Mouse (Mus musculus): Measurements from ENCODE around the gene Med22. TPM values are rescaled to one million over a fixed set of nuclear protein-coding genes. Genes with fewer than 3 reads are reported as not detected.

Med22 gene
- 28.6 and 44.3 TPM in 2 replicates for total RNA-seq (2023)

DNA sequence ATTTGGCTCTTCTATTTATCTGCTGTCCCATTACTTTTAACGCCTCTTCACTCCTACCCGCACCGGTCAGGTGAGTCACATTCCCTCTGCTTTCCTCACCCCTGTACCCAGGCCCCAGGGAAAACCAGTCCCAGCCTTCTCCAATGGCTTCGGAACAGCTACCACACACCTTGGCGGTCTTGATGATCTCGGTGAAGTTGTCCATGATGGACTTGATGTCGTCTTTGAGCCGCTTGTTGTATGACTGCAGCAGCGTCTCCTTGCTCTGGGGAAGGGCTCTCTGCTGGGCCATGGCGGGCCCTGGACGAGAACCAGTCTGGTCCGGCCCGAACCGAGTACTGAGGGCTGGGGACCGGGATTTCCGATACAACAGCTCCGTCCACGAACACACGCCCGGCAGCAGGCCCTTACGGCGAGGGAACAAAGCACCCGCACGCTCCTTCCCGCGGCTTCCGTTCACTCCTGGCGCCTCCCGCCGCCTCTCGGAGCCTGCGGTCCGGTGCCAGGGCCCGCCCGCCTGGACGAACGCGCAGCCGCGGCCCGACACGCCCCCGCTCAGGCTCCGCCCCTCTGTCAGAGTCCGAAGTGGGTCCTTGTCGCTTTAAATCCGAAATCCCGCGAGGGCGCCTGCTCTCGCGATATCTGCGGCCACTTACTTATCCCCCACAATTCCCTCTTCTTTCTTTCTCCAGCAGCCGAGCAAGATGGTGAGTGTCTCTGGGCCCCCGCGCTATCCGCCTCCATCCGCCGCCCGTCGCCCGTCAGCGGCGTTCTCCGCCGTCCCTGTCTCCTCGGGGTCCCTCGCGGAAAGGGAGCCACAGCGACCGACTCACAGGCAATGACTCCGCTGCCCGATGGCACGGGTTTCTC lies at the start of gene Med22, which contains the start of gene Rpl7a:
TSS of gene Med22 (minus strand) at position 554 of the 870 bp plus-strand sequence.
TSS of gene Rpl7a (plus strand) at position 641 of the 870 bp plus-strand sequence.

DNA sequence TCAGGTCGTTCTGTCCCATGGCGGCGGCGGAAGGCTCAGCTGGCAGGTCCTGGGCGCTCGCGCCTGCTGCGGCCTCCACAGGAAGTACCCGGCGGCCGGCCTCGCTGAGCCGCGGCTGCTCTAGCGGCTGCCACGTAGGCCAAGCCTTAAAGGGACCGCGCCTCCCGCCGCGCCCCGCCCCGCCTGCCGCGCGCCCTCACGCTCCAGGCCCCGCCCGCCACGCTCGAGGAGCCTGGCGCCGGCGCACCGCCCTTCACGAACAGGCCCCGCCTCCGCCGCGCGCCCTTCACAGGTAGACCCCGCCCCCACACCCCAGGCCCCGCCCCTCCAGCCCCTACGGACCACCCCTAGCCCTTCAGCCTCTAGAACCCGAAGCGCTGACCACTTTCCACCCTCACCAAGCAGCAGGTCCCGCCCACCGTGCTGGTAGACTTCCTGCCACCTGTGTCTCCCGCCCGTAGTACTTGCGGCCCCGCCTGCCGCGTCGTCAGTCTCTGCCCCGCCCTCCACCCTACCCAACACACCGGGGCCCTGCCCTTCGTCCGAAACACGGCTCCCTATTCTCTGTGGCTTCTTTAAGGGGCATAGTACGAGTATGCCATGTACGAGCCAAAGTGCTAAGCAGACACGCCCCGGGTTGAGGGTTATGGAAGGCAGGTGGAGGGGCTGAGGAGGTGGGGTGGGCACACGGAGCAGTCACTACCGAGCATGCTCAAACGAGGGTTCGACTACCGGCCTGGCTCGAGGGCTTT lies 23.0 kb upstream of the Med22 start, which contains the start of the genes Surf4 and Stkld1:
TSS of gene Surf4 (minus strand) at position 625 of the 752 bp plus-strand sequence.
TSS of gene Stkld1 (plus strand) at position 744 of the 752 bp plus-strand sequence.

DNA sequence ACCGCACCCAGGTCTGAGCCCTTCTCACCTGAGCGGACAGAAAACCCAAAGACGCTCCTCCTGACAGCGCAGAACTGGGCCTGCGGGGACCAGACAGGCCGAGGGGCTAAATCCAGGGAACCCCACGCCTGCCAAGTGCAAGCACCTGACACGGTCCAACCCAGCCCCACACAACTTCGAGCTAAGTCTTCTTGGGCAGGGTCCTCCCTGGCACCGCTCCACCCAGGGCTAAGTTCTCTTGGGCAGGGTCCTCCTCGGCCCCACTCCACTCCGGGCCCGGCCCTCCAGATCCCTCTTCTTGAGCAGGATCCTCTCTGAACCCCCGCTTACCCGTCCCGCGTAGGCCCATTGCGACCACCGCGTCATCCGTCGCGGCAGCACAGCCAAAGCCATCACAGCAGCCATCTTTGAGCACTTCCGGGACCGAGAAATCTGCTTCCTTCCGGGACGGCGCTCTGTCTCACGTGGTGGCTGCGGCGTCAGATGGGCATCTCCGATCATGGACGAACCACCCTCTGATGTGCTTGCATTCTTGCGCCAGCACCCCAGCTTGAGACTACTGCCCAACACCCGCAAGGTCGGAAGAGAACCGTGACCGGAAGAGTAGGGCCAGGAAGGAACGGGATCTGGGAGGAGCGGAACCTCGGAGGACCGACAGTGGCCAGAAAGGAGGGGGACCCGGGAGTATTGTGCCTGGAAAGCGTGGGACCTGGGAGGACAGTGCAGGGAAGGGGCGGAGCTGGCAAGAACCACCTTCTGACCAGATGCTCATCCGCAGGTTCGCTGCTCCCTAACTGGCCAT lies 5.7 kb upstream of the Med22 start, which contains the start of the genes Surf2 and Surf1:
TSS of gene Surf2 (plus strand) at position 441 of the 802 bp plus-strand sequence.
TSS of gene Surf1 (minus strand) at position 604 of the 802 bp plus-strand sequence.

DNA sequence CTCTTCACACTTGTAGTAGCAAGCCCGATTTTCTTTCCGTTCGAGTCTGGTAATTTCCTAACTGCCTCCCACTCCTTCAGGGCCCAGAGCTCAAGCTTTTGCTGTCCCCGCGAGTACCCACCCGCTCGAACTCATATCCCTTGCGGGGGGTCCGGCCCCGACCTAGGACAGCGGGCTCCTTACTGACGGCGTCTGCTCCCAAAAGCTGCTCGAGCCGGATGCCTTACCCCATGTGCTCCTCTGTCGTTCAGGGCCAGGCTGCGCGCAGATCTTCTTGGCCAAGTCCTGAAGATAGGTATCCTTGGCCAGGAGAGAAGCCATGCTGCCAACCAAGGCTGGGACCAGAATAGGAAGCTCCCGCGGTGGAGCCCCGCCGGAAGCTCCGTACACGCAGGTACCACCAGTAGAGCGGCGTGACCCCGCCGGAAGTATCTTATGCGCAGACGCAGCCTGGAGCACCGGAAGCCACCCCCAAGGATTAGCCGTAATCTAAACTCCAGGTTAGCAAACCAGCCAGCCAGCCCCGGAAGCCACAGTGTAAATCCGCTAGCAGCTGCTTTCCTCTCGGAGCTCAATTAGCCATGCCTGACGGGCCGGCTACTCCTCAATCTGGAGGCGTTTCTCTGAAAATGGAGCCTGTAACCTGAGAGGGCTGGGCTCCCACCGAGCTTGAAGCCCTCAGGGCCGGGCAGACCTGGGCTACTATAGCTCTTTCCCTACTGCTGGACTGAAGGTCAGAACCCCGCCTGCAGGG lies 7.8 kb downstream of the Med22 start, which contains the start of gene Surf6:
TSS of gene Surf6 (minus strand) at position 413 of the 754 bp plus-strand sequence.

DNA sequence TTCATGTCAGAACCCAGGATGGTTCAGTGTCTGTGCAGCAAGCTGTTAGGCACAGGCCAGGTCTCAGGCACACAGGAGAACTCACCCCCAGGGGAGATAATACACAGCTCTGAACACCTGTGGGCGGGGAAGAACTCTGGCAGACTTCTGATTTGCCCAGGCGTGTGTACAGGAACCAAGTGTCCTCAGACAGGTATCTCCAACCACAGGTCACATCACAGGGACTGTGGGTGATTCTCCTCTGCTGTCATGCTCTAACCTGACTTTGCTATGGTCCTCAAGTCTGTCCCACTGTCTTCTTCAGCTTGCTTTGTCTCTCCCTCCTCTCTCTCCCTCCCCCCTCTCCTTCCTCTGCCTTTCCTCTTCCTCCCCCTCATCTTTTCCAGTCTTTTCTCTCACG lies 45.6 kb downstream of the Med22 start, which contains the start of gene Abo:
TSS of gene Abo (minus strand) at position 101 of the 400 bp plus-strand sequence.

Other genes starting within 250 kb of the Med22 start
- not detected in 2 replicates for gene Lcn4, start 239.4 kb downstream of the Med22 start, total RNA-seq (2023)
- not detected in 2 replicates for gene Abo, start 45.7 kb downstream of the Med22 start, total RNA-seq (2023)
- 14.8 and 15.0 TPM in 2 replicates for gene Surf6, start 7.8 kb downstream of the Med22 start, total RNA-seq (2023)
- gene Rpl7a, start 87 bp upstream of the Med22 start, total RNA-seq (2023) = 278 and 308 TPM in 2 replicates
- gene Surf2, start 5.7 kb upstream of the Med22 start, total RNA-seq (2023) = 8.1 and 14.7 TPM in 2 replicates
- 47.7 and 59.3 TPM in 2 replicates for gene Surf1, start 5.9 kb upstream of the Med22 start, total RNA-seq (2023)
- gene Surf4, start 23.3 kb upstream of the Med22 start, total RNA-seq (2023) = 105 and 127 TPM in 2 replicates
- gene Stkld1, start 23.4 kb upstream of the Med22 start, total RNA-seq (2023) = 0.51 TPM in 1 of 2 replicates, not detected in the other
- 34.3 TPM in 2 replicates for gene Rexo4, start 53.7 kb upstream of the Med22 start, total RNA-seq (2023)
- not detected in 2 replicates for gene Adamts13, start 62.7 kb upstream of the Med22 start, total RNA-seq (2023)
- 10.4 and 12.2 TPM in 2 replicates for gene Cacfd1, start 99.2 kb upstream of the Med22 start, total RNA-seq (2023)
- gene Slc2a6, start 117.3 kb upstream of the Med22 start, total RNA-seq (2023) = 131 and 148 TPM in 2 replicates
- gene Mymk, start 161.5 kb upstream of the Med22 start, total RNA-seq (2023) = not detected in 2 replicates
- not detected in 2 replicates for gene Adamtsl2, start 168.7 kb upstream of the Med22 start, total RNA-seq (2023)
- not detected in 2 replicates for gene Fam163b, start 231.8 kb upstream of the Med22 start, total RNA-seq (2023)